Mouse (Mus musculus) large intestine, adult 2 months (tissue): ENCODE data around the gene Arl10. TPM values are rescaled to one million over a fixed set of nuclear protein-coding genes. Genes with fewer than 3 reads are reported as not detected.
"Not testable (repeated sequence)": the region's sequence is repeated elsewhere in the genome, so short reads cannot be mapped to it uniquely, and the experiment has no call there.

ENCODE experiments used
- DNase-seq: peaks from one replicate; pipeline ENCODE4 v3.0.0-alpha.2; 2012; ENCODE audit warnings: low read depth, low spot score
- WGBS: fragments of 180-500 bp; shearing (Covaris S2); methylation state at CpG from one replicate; pipeline ENCODE4 v1.1.7; 2018; 5-methylcytosine and 5-hydroxymethylcytosine counted together
- polyA plus RNA-seq: library from polyadenylated mRNA; depleted of rRNA; stranded (reverse); fragments of >200 nt; gene quantifications from 2 replicates; pipeline ENCODE4 v1.2.3, GENCODE M21; 2012; rRNA removed

Arl10 gene
- polyA plus RNA-seq, 1 experiment, result 7.8 TPM

DNA sequence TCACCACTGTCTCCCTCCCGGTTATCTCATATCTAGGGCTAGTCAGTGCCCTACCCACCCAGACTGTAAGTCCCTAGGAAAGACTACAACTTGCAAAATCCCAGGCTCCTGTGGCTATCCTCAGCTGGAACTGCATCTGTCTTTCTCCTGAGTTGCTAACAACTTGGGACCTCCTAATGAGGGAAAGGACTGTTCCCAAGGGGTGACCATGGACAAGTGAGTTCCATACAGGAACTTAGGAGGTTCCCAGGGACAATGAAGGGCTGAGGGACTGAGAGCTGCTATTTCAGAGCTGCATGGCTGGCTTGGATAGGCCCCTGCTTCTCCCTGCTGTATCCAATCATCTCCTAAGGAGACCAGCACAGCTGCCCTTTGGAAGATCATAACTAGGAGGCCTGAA, 34.5 kb downstream of the Arl10 start:
- 20% methylated on average over 1 of the region's 1 CpGs for WGBS
- no peak for DNase-seq

DNA sequence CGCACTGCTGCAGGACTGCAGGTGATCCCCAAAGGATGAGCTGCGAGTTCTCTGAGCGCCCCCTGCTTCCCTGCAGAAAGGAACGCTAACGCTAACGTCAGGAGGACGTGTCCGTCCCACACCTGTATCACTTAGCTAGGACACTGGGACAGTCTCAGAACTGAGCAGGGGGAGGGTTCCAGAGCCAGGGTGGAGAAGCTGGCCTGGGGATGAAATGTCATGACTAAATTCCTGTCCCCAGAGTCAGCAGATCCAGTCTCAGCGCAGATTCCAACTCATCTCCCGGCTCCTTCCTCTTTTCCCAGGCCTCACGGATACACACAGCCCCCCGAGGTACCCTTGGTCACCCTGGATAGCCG, 35.8 kb downstream of the Arl10 start:
- no peak for DNase-seq
- WGBS, result 8% methylated on average over 13 of the region's 13 CpGs

DNA sequence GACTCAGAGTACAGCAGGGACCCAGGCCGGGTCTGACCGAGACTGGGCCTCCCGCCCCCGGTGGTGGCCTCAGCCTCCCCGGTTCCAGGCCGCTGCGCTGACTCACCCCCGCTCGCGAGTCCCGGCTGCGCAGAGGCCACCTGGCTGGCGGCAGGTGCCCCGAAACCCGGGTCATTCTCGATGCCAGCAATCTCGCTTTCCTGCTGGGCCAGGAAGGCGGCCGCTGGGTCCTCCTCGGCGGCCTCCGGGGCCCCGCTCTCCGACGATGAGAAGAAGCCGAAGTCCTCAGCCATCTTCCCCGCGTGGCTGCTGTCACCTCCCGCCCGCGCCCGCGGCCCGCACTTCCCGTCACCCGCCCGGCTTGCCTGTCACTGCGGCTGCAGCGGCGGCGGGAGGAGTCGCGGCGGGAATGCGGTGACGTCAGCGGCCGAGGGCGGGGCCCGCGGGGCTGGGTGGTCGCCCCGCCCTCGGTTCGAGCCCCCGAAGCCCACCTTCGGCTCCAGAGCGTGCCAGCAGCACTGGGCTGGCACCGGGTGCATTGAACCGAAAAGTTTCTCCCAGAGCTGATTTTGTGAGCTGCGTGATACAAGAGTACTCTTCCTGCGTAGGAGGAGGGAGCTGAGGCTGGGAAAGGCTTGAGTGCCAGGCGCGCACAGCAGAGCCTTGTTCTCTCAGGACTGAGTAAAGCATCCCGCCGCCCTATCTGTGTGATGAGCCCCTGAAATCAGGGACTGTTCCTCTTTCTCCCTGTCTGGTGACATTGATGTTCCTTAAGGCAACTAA, 36.3 kb downstream of the Arl10 start, which contains the start of gene Cltb:
Cltb (minus strand) TSS at position 373 of the 783 bp plus-strand sequence.
- no peak for DNase-seq
- WGBS, result under 1% methylated on average over 66 of the region's 66 CpGs

DNA sequence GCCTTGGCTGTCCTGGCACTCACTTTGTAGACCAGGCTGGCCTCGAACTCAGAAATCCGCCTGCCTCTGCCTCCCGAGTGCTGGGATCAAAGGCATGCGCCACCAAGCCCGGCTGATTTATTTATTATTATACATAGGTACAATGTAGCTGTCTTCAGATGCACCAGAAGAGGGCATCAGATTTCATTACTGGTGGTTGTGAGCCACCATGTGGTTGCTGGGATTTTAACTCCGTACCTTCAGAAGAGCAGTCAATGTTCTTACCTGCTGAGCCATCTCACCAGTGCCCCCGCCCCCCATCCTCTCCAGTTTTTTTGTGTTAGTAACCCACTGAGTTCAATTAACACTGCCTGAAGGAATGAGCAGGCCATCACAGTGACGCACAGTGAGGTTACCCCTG, 38.3 kb downstream of the Arl10 start:
- 74% methylated on average over 8 of the region's 8 CpGs for WGBS
- not testable (repeated sequence) for DNase-seq

DNA sequence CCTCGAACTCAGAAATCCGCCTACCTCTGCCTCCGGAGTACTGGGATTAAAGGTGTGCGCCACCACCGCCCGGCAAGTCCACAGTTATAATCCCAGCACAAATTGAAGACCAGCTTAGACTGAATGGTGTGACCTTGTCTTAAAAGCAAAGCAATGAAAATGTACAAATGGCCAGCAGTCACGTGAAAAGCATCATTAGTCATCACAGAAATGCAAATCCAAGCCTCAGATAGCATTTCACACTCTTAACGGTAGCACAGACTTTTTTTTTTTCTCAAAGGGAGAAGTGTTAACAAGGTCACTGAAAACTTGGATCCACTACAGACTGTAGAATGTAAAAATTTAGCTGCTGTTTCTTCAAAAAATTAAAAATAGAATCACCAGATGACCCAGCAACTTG, 41.5 kb downstream of the Arl10 start:
- no peak for DNase-seq
- 81% methylated on average over 8 of the region's 8 CpGs for WGBS

DNA sequence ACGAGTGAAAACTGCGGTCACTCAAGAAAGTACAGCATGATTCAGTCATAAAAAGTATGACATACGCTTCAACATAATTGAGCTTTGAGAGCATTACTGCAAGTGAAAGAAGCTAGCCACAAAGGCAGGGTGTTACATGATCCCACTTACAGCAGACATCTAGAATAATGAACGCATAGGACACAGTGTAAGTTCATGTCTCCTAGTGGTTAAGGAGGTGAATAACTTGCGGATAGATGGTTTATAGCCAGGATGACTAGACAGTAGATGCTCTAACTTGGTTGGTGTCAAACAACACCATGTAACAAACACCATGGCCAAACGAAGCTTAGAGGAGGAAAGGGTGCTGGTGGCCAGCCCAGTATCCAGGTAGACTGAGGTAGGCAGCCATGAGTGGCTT, 42.2 kb downstream of the Arl10 start:
- 60% methylated on average over 6 of the region's 6 CpGs for WGBS
- no peak for DNase-seq

DNA sequence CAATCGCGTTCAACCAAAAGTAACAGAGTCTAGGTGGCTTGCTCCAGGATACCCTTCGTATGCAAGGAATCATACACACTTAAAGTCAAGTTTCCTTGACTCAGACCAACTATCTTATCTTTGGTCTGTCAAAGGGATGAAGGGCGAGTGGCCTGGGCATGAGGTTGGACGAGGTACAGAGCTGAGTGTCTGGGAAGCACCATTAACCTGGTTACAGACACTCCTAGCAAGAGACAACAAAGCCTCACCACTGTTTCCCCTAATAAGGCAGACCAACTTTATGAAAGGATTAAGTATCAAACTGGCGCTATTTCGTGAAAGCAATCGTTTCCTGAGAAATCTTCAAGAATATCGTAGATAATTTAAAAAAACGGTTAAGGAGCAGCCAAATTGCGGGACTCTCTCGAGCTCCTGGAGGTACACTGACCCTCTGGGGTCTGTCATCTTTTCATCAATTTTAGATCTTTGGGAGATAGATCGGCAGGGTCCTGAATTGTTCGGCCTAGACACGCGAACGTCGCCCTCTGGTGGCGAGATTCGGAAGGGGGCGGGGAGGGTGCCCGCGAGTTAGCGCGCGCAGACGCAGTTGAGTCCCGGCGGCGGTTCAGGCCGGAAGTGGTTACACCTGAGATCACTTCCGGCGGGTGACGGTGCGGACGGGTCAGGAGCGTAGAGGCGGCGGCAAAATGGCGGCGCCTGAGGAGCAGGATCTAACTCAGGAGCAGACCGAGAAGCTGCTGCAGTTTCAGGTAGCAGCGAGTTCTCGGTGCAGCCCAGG, 46.5 kb downstream of the Arl10 start, which contains the start of gene Faf2:
Faf2 (plus strand) TSS at position 630 of the 778 bp plus-strand sequence.
- peak; percentile 86 for DNase-seq
- 12% methylated on average over 44 of the region's 44 CpGs for WGBS

DNA sequence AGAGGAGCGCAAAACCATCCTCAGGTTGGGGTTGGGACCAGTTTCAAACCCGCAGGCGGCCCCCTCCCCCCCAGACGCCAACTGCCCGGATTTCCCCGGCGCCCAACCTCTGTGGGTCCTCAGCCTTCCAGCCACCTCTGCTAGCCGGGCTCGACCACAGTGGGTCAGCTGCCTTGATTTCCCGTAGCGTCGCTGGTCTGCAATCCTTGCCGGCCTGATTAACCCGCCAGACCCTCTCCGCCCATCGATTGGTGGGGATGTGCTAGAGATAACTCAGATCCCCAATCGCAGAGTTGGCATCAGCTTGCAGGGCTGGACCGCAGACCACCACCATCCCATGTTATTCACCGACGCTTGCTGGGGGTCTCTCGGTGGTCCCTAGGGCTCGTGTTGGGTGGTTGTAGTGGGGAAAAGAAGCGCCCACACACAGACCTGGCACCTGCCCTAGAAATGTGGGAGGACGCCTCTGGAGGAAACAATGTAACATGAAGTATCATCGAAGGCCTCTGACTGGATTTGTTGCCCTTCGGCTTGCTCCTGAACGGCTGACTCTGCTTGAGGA, 47.2 kb downstream of the Arl10 start:
- DNase-seq, result no peak
- under 1% methylated on average over 27 of the region's 27 CpGs for WGBS

DNA sequence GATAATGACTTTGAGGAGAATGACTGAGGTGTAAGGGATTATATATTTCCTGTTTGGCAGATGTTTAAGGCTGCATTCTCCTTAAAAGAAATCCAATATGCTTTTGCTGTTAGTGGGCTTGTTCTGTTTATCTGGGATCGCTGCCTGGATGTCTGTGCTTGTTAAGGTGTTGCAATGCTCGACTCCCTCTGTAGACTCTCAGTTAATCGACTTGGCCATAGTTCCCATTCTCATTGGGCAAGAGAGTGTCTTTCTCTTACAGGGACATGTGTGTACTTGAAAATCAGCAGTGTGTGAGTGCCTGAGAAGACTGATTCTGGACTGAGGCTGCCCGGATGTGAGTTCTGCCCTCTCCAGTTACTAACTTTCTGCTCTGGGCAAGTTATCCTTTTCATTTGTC, 54.3 kb downstream of the Arl10 start:
- 17% methylated on average over 4 of the region's 4 CpGs for WGBS
- DNase-seq, result no peak

Other genes with a start within 250 kb of the Arl10 start
- 4.5 and 5.2 TPM in 2 replicates for gene Cplx2, start 203.7 kb upstream of the Arl10 start, polyA plus RNA-seq
- gene Thoc3, start 106.2 kb upstream of the Arl10 start, polyA plus RNA-seq, result 16.6 and 18.1 TPM in 2 replicates
- 5.3 and 6.4 TPM in 2 replicates for gene Simc1, start 71.2 kb upstream of the Arl10 start, polyA plus RNA-seq
- gene 4833439L19Rik, start 9.6 kb upstream of the Arl10 start, polyA plus RNA-seq, result 123 and 156 TPM in 2 replicates
- 10.2 and 12.2 TPM in 2 replicates for gene Nop16, start 15.1 kb downstream of the Arl10 start, polyA plus RNA-seq
- 262 and 291 TPM in 2 replicates for gene Higd2a, start 15.2 kb downstream of the Arl10 start, polyA plus RNA-seq
- 73.5 and 101 TPM in 2 replicates for gene Cltb, start 36.3 kb downstream of the Arl10 start, polyA plus RNA-seq
- 22.3 and 28.6 TPM in 2 replicates for gene Faf2, start 46.8 kb downstream of the Arl10 start, polyA plus RNA-seq
- 91.2 and 122 TPM in 2 replicates for gene Rnf44, start 118.9 kb downstream of the Arl10 start, polyA plus RNA-seq
- gene Cdhr2, start 126.4 kb downstream of the Arl10 start, polyA plus RNA-seq, result 378 and 639 TPM in 2 replicates
- gene Gprin1, start 174.9 kb downstream of the Arl10 start, polyA plus RNA-seq, result 0.23 and 0.41 TPM in 2 replicates
- gene Sncb, start 191.6 kb downstream of the Arl10 start, polyA plus RNA-seq, result 0.55 and 0.57 TPM in 2 replicates
- gene Eif4e1b, start 209.0 kb downstream of the Arl10 start, polyA plus RNA-seq, result not detected in 2 replicates
- 11.6 and 18.2 TPM in 2 replicates for gene Tspan17, start 214.4 kb downstream of the Arl10 start, polyA plus RNA-seq